Mouse (Mus musculus) c-Kit-positive CD71-positive TER-119-negative erythroid progenitor cells, embryonic 14.5 days (primary cell): ENCODE data around the gene Dst.

ENCODE experiments used
- DNase-seq: peaks from one replicate; pipeline ENCODE4 v3.0.0-alpha.2; 2013; ENCODE audit warnings: low read depth

The Dst gene

DNA sequence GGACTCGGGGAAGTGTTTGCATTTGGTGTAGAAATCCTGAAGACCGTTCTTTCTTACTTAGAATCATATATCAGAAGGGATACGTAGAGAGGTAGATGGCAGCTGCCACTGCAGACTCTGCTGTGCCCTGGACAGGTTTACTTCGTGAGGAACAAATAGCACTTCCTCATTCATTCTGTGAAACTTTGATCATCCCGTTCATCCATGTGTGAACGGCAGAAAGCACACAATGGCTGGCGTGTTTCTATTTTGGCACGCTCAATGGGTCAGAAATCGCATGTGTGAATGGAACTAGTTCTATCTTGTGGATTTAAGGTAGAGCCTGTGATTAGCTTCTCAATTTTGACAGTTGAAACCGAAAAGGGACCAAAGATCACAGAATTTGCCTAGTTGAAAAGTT lies 222.8 kb downstream of the Dst start:
- DNase-seq, result no peak

DNA sequence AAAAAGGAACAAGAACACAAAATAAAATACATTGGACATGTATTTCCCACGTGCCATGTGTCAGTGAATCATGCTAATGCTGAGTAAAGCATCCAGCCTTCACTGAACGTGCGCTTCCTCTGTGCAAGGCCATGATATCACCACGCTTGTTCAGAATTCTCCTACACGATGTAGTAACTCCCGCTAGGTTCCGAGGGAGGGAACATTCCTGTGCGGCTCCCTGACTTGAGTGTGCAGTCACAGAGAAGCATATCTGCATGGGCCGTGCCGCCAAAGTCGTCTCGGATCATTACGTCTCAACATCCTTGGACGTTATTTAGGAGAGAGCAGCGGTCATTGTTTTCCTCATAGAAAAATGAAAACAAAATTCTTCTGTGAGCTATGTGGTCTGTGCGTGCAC lies 224.8 kb downstream of the Dst start:
- no peak for DNase-seq

DNA sequence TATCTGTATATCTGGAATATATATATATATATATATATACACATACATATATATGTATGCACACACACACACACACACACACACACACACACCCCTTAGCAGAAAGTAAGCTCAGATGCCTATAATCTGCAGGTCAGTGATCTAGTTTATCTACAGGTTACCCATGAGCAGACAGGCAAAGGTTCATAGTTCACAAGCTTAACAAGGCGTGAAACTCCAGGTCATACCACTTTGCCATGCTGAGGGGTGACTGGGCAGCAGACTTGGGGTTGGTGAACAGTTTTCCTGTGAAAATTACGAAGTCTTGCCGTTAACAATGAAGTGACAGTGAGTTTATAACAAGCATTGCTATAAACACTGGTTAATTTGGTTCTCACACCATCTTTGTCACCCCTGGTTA lies 227.5 kb downstream of the Dst start:
- no peak for DNase-seq

DNA sequence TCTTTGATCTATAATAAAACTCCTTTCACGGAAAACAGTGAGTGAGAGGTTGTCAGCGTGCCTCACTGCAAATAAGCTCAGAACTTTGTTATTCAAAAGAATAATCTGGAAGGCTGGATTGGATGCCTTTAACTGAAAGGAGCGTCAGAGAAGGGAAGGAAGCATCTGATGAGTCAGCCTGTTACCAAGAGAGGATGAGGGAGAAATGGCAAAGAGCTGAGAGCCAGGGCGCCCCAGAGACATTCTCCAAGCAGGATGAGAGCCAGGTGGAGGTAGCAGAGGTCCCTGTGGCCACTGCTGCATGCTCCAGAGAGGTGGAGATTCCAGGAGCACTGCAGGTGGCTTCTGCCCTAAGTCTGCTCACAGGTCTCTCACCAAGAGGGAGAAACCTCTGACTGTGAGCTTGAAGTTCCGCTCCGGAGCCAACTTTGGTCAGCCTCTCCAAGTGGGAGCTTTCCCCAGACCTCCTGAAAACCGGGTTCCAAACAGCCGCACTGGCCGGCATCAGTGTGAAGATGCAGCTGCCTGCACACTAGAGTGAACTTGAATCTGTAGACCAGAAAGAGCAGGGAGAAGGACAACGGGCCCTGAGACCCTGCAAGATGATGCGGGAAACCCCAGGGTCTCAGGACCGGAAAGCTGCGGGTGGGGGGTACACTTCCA lies 231.3 kb downstream of the Dst start:
- no peak for DNase-seq

DNA sequence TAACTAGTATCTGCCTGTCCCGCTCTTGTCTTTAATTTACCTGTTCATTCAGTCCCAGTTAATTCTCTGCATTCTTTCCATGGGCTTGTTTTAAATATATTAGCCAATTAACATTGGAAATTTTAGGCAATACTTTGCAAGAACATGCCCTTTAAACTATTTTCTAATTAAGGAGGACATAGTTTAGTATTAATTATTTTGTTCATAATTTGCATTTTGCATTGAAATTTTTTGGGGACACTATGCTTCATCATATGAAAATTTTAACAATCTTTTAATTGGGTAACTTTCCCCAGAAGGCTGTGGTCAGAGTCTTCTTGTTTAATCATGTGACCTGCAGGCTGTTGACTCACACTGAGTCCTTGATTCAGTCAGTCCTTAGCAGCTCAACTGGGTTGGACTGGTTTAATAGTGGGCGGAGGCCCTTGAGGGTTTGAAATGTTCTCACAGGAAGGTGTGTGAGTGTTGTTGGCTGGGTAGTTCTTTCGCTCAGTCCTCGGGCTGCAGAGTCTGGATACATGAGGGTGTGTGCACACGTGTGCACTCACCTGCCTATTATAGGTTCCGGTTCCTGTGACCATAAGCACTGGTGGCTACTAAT lies 231.9 kb downstream of the Dst start:
- no peak for DNase-seq

DNA sequence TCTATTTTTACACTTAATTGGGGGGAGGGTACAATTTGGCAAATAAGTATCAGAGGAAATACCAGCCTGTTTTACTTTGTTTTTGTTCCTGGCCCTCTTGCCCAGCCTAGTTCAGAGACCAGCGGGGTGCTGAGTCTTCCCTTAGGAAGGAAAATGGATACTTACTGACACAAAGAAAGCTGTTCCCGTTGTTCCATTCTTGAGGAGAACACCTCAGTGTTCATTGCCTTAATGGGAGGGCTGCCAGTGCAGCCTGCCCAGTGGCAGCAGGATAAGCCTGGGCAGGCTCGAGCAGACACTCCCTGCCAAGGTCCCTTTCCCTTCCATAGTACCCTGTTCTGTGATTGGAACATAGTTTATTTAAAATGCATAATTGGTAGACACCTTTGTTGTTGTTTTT lies 232.7 kb downstream of the Dst start:
- no peak for DNase-seq

DNA sequence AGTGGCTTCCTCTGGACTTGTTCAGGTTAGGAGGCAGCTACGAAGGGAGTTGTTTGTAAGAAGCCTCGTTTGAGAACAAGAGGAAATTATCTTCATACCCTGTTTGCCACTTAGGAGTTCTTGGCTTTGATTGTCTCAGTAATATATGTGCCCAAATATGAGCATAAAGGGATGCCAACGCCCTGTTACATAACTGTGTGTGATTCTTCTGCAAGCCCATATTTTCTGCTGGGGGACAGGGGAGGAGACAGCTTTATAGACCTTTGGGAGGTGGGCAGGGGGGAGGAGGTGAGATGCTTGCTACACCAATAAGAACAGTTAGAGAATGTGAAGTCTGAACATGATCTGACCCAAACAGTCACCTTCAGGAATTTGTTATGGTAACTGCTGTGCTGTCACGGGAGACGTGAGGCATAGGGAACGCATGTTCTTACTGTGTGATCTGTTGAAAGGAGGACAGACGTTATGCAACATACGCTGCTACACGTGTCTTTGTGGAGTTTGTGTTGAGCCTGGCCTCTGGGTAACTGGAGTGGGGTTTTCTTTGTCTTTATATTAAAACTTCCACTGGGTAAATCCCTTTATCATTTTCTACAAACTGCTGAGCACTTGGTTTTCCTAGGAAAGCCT lies 235.0 kb downstream of the Dst start:
- no peak for DNase-seq

DNA sequence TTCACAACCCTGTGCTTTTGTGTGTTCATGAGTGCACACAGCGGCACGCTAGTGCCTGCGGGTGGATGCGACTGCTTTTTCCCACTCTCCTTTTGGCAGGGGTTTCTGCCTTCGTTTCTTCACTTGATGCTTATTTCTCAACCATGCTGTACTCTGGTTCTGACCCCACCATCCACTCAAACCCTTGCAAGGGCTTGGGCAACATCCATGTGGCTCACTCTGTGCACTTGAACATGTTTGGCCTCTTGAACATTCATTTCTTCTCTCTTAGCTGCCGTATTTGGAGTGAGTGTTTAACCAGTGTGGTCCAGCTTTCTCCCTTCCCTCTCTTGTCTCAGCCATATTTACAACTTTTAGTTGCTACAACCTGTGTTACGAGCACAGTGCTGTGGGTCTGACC lies 236.8 kb downstream of the Dst start:
- no peak for DNase-seq

DNA sequence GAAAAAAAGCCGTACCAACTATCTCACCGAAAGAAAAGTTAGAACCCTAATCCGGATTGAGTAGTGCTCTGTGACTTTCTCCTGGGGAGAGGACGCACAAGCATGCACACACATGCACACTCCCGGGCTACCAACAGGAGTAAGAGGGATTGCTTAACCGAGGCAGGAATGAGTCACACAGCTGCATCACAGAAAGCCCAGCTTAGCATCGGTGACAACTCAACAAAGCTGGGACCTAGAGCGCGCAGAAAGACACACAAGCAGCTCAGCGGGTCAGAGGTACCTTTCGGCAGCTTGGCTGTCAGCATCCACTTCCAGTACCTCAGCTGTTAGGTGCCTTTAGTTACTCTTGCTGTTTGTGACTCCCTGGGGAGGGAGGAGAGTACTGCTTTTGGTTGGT lies 240.0 kb downstream of the Dst start:
- DNase-seq, result no peak

DNA sequence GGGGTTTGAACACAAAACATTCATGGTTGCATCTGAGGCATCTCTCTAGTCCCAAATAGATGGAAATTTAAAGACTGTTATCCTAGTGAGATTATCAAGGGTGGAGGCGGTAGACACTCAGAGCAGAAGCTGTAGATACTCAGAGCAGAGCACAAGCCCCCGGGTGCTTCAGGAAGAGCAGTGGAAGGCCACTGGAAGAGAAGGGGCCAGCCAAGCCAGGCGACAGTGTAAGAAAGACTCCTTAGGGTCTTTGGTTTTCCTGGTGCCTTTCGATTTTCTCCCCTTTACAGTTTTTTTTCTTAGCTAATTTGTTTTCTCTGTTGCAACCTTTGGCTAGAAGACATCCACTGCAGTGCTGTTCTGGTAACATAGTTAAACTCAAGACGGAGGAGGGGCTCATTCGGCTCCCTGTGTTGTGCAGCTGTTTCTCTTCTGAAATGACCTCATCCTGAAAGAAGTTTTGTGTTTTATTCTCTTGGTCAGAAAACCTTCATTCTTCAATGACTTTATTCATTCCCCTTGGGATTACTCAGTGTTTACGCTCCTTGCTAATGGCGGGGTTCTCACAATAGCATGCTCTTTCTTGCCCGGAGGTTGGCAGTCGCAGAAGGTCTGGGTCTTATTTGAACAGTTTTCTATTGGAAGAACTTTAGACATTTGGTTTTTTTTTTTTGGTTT lies 242.5 kb downstream of the Dst start:
- no peak for DNase-seq

DNA sequence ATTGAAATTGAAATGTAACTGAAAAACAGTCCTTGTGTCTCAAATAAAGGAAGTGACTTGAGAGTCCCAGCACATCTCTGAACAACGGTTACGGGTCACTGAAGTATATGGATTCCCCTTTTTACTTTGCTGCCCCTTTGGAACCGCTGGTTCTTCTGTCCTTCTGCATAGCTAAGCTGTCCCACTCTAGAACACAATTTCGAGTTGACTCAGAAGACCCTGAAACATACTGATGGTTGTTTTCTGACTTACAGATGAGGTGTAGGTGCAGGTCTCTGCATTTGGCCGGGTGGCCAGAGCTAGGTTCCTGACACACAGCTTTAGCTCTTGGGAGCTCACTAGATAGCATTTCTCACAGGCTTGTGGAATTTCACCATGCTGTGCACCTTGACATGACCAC lies 244.7 kb downstream of the Dst start:
- DNase-seq, result no peak

DNA sequence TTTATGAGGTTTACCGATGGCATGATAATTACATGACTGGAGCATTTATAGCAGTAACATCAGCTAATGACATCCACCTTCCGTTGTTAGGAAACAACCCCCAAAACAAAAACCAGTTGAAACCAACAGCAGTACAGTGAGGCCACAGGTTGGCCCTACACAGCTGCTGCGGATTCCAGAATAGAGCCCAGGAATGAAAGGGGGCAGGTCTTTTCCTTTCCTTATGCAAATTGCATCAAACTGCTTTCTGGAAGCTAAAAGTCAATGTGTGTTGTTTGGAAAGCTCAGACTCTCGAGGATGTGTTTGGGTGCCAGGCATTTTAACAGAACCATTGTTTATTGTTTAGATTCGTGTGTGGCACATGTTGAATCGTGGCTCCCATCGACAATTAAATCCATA lies 248.0 kb downstream of the Dst start:
- DNase-seq, result no peak

DNA sequence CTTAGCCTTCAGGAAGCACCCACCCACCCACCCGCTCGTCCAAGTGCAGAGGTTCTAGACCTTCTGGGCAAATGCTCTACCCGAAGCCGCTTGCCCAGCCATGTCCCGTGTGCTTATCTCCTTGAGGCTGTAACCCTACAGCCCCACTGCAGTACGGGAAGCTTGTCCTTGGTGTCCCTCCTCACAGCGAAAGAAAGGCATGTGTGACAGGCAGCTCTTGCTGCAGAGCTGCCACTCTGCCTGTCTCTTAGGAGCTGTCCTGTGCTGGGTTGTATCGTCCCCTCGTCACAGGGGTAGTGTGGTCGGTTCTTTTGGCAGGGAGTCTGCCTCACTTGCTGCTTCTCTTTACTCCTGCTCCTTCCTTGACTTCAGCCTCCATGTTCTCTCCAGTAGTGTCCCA lies 249.7 kb downstream of the Dst start:
- no peak for DNase-seq

DNA sequence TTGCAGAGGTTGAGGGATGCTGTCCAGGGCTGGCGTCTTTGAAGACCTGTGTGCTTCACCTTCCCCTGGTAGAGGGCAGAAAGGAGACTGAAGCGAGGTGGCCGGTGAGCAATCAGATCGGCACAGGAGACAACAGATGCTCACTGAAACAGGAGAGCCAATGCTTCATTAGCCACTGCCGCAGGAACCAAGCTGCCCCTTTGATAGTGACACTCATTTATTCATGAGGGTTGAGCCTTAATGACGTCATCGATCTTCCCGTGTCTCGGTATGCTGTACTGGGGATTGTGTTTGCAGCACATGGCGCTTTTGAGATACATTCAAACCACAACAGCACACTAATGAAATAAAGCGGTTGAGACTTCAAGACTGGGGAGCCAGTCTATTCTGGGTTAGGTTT lies 250.8 kb downstream of the Dst start:
- DNase-seq, result no peak

DNA sequence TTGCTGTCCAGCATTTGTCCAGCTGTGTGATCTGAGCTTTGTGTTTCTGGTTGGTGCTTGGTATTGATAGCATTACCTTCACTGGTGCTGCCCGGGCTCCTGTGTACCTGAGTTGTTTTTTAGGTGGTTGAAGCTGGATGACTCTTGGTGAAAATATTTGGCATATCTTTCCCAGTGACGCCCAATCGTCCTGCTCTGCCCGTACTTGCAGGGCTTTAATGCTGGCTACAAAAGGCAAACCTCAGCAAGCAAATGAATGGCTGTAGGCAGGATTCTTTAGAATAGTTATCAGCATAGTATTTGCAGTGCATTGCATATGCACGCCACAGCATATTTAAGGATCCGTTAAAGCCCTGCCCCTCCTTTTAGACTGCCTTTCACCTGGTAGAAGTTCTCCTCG lies 251.9 kb downstream of the Dst start:
- DNase-seq, result no peak

DNA sequence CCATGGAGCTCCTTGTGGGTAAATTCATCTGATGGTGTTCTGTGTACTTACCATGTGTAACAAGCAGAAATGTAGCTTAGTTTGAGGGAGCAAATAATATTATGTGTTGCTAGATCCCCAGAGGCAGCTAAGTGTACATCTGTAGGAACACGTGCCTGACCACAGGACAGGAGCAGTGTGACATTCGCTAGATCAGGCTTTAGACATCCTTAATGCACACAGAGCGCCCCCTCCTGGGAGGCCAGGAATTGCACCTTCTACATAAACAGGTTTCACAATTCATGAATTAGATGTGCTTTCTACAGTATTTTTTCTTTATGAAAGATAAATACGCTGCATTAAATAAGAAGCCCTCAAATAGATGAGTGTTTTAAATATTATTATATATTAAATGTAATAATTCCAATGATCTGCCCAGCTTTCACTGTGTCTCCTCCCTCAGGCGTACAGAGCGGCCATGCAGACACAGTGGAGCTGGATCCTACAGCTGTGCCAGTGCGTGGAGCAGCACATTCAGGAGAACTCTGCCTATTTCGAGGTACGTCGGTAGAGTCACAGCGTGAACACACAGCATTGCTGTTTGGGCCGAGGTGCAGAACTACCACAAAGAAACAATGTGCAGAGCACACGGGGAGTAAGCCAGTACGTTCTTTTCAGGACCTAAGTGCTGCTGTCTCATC lies 256.7 kb downstream of the Dst start:
- peak; percentile 13 for DNase-seq

DNA sequence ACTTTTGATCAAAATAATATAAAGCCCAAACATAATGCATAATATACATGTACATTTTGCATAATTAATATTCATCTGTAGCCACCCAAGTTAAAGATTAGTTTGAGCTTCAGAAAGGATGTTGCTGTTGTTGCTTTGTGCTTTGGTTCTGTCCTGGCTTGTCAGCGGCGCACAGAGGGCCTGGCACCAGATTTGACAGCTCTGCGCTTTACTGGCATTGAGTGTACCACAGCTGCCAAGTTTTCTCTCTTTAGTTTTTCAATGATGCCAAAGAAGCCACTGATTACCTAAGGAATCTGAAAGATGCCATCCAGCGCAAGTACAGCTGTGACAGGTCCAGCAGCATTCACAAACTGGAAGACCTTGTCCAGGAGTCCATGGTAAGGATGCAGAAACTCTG lies 257.9 kb downstream of the Dst start:
- DNase-seq, result no peak

DNA sequence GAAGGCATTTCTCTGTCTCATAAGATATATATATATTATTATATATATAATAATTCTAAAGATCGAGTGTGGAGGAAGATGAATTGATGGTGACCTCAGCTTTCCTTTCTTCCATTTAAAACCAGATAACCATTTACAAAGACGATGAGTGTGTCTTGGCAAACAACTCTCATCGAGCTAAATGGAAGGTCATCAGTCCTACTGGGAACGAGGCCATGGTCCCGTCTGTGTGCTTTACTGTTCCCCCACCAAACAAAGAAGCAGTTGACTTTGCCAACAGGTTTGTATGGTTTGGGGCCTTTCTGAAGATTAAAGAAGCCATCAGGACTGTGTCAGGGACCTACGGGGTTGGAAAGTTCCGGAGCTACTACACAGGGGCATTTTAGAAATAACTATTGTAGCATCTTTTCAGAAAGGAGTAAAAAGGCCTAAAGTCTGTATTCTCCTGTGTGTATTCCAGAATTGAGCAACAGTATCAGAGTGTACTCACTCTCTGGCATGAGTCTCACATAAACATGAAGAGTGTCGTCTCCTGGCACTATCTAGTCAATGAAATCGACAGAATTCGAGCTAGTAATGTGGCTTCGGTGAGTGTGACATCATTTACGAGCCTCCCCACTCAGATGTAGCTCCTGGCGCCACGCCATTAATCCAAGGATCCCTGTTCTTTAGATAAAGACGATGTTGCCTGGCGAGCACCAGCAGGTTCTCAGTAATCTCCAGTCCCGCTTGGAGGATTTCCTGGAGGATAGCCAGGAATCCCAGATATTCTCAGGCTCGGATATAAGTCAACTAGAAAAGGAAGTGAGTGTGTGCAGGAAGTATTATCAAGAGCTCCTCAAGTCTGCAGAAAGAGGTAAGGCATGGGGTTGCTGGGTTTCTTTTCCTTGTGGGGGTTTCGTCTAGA lies 259.4 kb downstream of the Dst start:
- no peak for DNase-seq

DNA sequence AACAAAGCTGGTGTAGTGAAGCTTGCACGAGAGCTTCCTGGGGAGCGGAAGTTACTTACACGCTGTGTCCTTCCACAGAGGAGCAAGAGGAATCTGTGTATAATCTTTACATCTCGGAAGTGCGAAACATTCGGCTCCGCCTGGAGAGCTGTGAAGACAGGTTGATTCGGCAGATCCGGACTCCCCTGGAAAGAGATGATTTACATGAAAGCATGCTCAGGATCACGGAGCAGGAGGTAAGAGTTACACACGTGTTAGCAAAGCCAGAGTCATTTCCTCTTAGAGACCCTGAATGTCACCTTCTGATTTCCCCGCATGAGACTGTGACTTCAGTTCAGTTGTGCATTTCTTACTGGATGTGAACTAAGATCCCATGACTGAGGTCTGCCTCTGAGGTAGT lies 261.1 kb downstream of the Dst start:
- DNase-seq, result no peak

DNA sequence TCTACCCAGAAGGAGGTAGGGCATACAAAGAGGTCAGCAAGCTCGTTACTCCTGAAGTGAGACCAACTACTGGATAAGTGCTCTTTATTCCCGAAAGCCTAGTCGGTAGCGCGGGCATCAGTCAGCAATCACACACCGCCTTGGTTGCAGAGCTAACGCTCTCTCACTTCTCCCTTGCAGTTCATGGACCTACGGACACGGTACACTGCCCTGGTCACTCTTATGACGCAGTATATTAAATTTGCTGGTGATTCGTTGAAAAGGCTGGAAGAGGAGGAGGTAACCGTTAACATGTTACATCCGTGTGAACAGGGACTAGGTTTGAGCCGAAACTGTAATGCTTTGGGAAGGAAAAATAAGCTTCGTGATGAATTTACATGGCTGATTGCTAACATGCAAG lies 266.5 kb downstream of the Dst start:
- DNase-seq, result no peak

DNA sequence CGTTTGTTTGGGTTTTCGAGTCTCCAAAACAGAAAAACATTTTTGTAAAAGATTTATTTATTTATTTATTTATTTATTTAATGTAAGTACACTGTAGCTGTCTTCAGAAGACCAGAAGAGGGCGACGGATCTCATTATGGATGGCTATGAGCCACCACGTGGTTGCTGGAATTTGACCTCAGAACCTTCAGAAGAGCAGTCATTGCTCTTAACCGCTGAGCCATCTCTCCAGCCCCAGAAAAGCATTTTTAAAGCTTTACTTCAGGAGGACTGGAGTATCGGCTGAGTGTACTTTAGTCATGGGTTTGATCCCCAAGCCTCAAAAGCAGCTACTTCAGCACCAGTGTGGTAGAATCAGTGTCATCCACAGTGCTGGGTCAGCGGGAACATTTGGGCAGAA lies 266.9 kb downstream of the Dst start:
- no peak for DNase-seq
